Mouse (Mus musculus) CH12.LX (cell line): ENCODE data around the gene BC049715. TPM values are rescaled to one million over a fixed set of nuclear protein-coding genes. Genes with fewer than 3 reads are reported as not detected.

ENCODE experiments used
- DNase-seq: peaks from one replicate; pipeline ENCODE4 v3.0.0-alpha.2; 2013; ENCODE audit errors: extremely low read depth
- H3K27ac ChIP-seq: 2 replicates; pipeline ENCODE4 v1.5.1; 2012; ENCODE audit warnings: low read depth, mild to moderate bottlenecking, control low read depth, moderate library complexity; ENCODE audit not compliant: insufficient read depth
- H3K27me3 ChIP-seq: replicated peaks from 2 replicates; pipeline ENCODE3; 2012; ENCODE audit warnings: inconsistent platforms
- H3K36me3 ChIP-seq, 2 experiments: replicated peaks in 1 of 2; 2 replicates each; pipeline versions ENCODE3 to v1.6.1; 2012; ENCODE audit warnings: inconsistent platforms in 1 of 2, low read length in 1 of 2, mild to moderate bottlenecking in 1 of 2, mixed read lengths in 1 of 2, moderate library complexity in 1 of 2; ENCODE audit not compliant: control insufficient read depth in 1 of 2, insufficient read depth in 1 of 2
- H3K4me1 ChIP-seq, 2 experiments: 2 replicates each; pipeline ENCODE4 v1.6.1; 2012; ENCODE audit warnings: inconsistent platforms in 1 of 2, moderate library complexity in 1 of 2; ENCODE audit not compliant: insufficient read depth in 2 of 2, control insufficient read depth in 1 of 2
- H3K4me2 ChIP-seq: 2 replicates; pipeline ENCODE4 v1.6.1; 2012; ENCODE audit warnings: low read depth, mild to moderate bottlenecking, control low read depth; ENCODE audit not compliant: poor library complexity, insufficient read depth, severe bottlenecking
- H3K4me3 ChIP-seq, 3 experiments: fragments of 150-350 bp in 1 of 3; sonication (generic) in 1 of 3; replicated peaks in 1 of 3; 2 replicates each; pipeline versions ENCODE3 to v1.5.1; 2011 to 2012; ENCODE audit warnings: low read depth in 2 of 3, low read length in 2 of 3, mild to moderate bottlenecking in 2 of 3, moderate library complexity in 2 of 3, control low read depth in 1 of 3, improper control_type of control experiment in 1 of 3, inconsistent platforms in 1 of 3, mixed read lengths in 1 of 3; ENCODE audit not compliant: poor library complexity in 1 of 3
- H3K79me2 ChIP-seq: replicated peaks from 2 replicates; pipeline ENCODE4 v1.6.1; 2012; ENCODE audit warnings: mild to moderate bottlenecking, moderate library complexity; ENCODE audit not compliant: control insufficient read depth, poor library complexity, insufficient read depth, severe bottlenecking; ENCODE audit errors: extremely low read depth
- H3K9ac ChIP-seq: 2 replicates; pipeline ENCODE4 v1.6.1; 2012; ENCODE audit warnings: low read depth, mild to moderate bottlenecking, control low read depth, moderate library complexity; ENCODE audit not compliant: insufficient read depth
- H3K9me3 ChIP-seq: replicated peaks from 2 replicates; pipeline ENCODE3; 2012; ENCODE audit warnings: low read length, inconsistent platforms, mixed read lengths
- BHLHE40 ChIP-seq: IDR thresholded peaks from 2 replicates; pipeline ENCODE4 v1.6.1; 2011; ENCODE audit warnings: mild to moderate bottlenecking, low read depth, low read length, improper control_type of control experiment
- CHD1 ChIP-seq: IDR thresholded peaks from 2 replicates; pipeline ENCODE4 v1.6.1; 2012; ENCODE audit warnings: low read depth, low read length, improper control_type of control experiment, inconsistent platforms
- E2F4 ChIP-seq: IDR thresholded peaks from 2 replicates; pipeline ENCODE4 v1.6.1; 2011; ENCODE audit warnings: low read depth, low read length, improper control_type of control experiment; ENCODE audit not compliant: insufficient replicate concordance
- ELF1 ChIP-seq: IDR thresholded peaks from 2 replicates; pipeline ENCODE4 v1.6.1; 2014; ENCODE audit warnings: low read depth, mild to moderate bottlenecking, inconsistent platforms, low read length, improper control_type of control experiment
- EP300 ChIP-seq: IDR thresholded peaks from 2 replicates; pipeline ENCODE4 v1.6.1; 2011; ENCODE audit warnings: low read length, improper control_type of control experiment
- ETS1 ChIP-seq: conservative IDR thresholded peaks from 2 replicates; pipeline ENCODE4 v1.6.1; 2012; ENCODE audit warnings: low read depth, mild to moderate bottlenecking, inconsistent platforms, low read length, improper control_type of control experiment, moderate library complexity
- GABPA ChIP-seq: IDR thresholded peaks from 2 replicates; pipeline ENCODE4 v1.6.1; 2012; ENCODE audit warnings: low read depth, low read length, improper control_type of control experiment, inconsistent platforms; ENCODE audit not compliant: insufficient replicate concordance
- IRF4 ChIP-seq: IDR thresholded peaks from 2 replicates; pipeline ENCODE4 v1.6.1; 2014; ENCODE audit warnings: low read depth, mild to moderate bottlenecking, inconsistent platforms, low read length, improper control_type of control experiment
- JUN ChIP-seq: IDR thresholded peaks from 2 replicates; pipeline ENCODE4 v1.6.1; 2011; ENCODE audit warnings: low read depth, mild to moderate bottlenecking, low read length, improper control_type of control experiment, moderate library complexity; ENCODE audit not compliant: insufficient read depth
- JUND ChIP-seq: conservative IDR thresholded peaks from 2 replicates; pipeline ENCODE4 v1.6.1; 2011; ENCODE audit warnings: low read depth, low read length, improper control_type of control experiment
- MAFK ChIP-seq: IDR thresholded peaks from 2 replicates; pipeline ENCODE4 v1.6.1; 2011; ENCODE audit warnings: low read length, improper control_type of control experiment; ENCODE audit not compliant: insufficient replicate concordance
- MAX ChIP-seq: IDR thresholded peaks from 2 replicates; pipeline ENCODE4 v1.6.1; 2011; ENCODE audit warnings: low read length, improper control_type of control experiment
- MXI1 ChIP-seq: IDR thresholded peaks from 2 replicates; pipeline ENCODE4 v1.6.1; 2011; ENCODE audit warnings: mild to moderate bottlenecking, low read depth, low read length, improper control_type of control experiment
- MYC ChIP-seq: IDR thresholded peaks from 2 replicates; pipeline ENCODE4 v1.6.1; 2011; ENCODE audit warnings: low read depth, mild to moderate bottlenecking, improper control_type of control experiment, low read length
- NRF1 ChIP-seq: IDR thresholded peaks from 2 replicates; pipeline ENCODE4 v1.6.1; 2014; ENCODE audit warnings: low read depth, mild to moderate bottlenecking, inconsistent platforms, low read length, improper control_type of control experiment, moderate library complexity
- POLR2A ChIP-seq: IDR thresholded peaks from 2 replicates; pipeline ENCODE4 v1.6.1; 2011; ENCODE audit warnings: low read depth, mild to moderate bottlenecking, improper control_type of control experiment, low read length
- RCOR1 ChIP-seq: conservative IDR thresholded peaks from 2 replicates; pipeline ENCODE4 v1.6.1; 2012; ENCODE audit warnings: low read depth, mild to moderate bottlenecking, inconsistent platforms, low read length, improper control_type of control experiment
- SIN3A ChIP-seq: IDR thresholded peaks from 2 replicates; pipeline ENCODE4 v1.6.1; 2012; ENCODE audit warnings: low read length, improper control_type of control experiment, inconsistent platforms
- SMC3 ChIP-seq: IDR thresholded peaks from 2 replicates; pipeline ENCODE4 v1.6.1; 2011; ENCODE audit warnings: low read depth, low read length, improper control_type of control experiment
- TBP ChIP-seq: conservative IDR thresholded peaks from 2 replicates; pipeline ENCODE4 v1.6.1; 2011; ENCODE audit warnings: low read depth, low read length, improper control_type of control experiment
- UBTF ChIP-seq: IDR thresholded peaks from 2 replicates; pipeline ENCODE4 v1.6.1; 2012; ENCODE audit warnings: low read depth, mild to moderate bottlenecking, inconsistent platforms, low read length, improper control_type of control experiment, moderate library complexity
- USF1 ChIP-seq: IDR thresholded peaks from 2 replicates; pipeline ENCODE4 v1.6.1; 2014; ENCODE audit warnings: low read depth, mild to moderate bottlenecking, inconsistent platforms, low read length, improper control_type of control experiment
- USF2 ChIP-seq: conservative IDR thresholded peaks from 2 replicates; pipeline ENCODE4 v1.6.1; 2011; ENCODE audit warnings: low read depth, low read length, improper control_type of control experiment
- ZKSCAN1 ChIP-seq: IDR thresholded peaks from 2 replicates; pipeline ENCODE4 v1.6.1; 2012; ENCODE audit warnings: low read depth, inconsistent platforms, low read length, improper control_type of control experiment, borderline replicate concordance
- ZMIZ1 ChIP-seq: IDR thresholded peaks from 2 replicates; pipeline ENCODE4 v1.6.1; 2012; ENCODE audit warnings: low read depth, mild to moderate bottlenecking, inconsistent platforms, low read length, improper control_type of control experiment
- ZNF384 ChIP-seq: IDR thresholded peaks from 2 replicates; pipeline ENCODE4 v1.6.1; 2012; ENCODE audit warnings: low read depth, low read length, improper control_type of control experiment, inconsistent platforms
- dilution Hi-C: fragments of 300-500 bp; cut with MboI; formaldehyde crosslinking; loops from 2 replicates; pipeline ENCODE4 v1.14.3; 2020; ENCODE audit warnings: low sequenced_read_pairs; ENCODE audit not compliant: extremely low pct_unique_long_range_greater_than_20kb, extremely low pct_ligation_motif_present
- in situ Hi-C: fragments of 300-500 bp; cut with MboI; formaldehyde crosslinking; loops from 3 replicates; pipeline ENCODE4 v1.14.3; 2019; ENCODE audit warnings: low sequenced_read_pairs, low pct_ligation_motif_present, low pct_unique_long_range_greater_than_20kb, mixed read lengths
- polyA plus RNA-seq: library from polyadenylated mRNA; unstranded; fragments of >175 nt; gene quantifications from 2 replicates; pipeline ENCODE4 v1.2.1, GENCODE M21; 2012; ENCODE audit warnings: low read depth; ENCODE audit not compliant: insufficient read length
- total RNA-seq, 2 experiments: library from RNA; depleted of rRNA; stranded (reverse); fragments of 300-350 nt in 1 of 2; fragments of >200 nt in 1 of 2; gene quantifications; 2 replicates each; pipeline ENCODE4 v1.2.3; 2012 to 2014

Gene BC049715
- total and polyA plus RNA-seq, 3 experiments = 8.8 to 13.5 (median 9.9) TPM

- peak; percentile 69 for DNase-seq
- dilution Hi-C loops = no loop called here
- Histone ChIP-seq H3K4me3 (peak overlapping the region in 2 of 3 experiments; percentile 1 to 56), H3K4me1 (peaks cover 2 to 35% of the 10 kb centered on the region in 2 experiments; a peak in 2 of 4 replicates), H3K4me2 (peak overlapping the region; percentile 95), H3K9me3 (no peaks in the 10 kb centered on the region), H3K27me3 (no peaks in the 10 kb centered on the region), H3K27ac (peak overlapping the region; percentile 100), H3K79me2 (no peaks in the 10 kb centered on the region; the same call in 1 of the 2 replicates), H3K9ac (peak overlapping the region; percentile 78), H3K36me3 (no peaks in the 10 kb centered on the region)
- TF ChIP-seq ZMIZ1 (no peak), UBTF (no peak), NRF1 (no peak), EP300 (peak; percentile 79), E2F4 (no peak), BHLHE40 (peak; percentile 12; the same call in 1 of the 2 replicates), ZKSCAN1 (no peak), GABPA (no peak), MYC (peak; percentile 96), JUN (peak; percentile 49; the same call in 1 of the 2 replicates), RCOR1 (no peak), CHD1 (no peak), SIN3A (peak; percentile 69; the same call in 1 of the 2 replicates), MAX (peak; percentile 84), USF2 (no peak), ELF1 (peak; percentile 68), ZNF384 (no peak), MAFK (no peak), JUND (peak; percentile 88), POLR2A (peak; percentile 16; the same call in 1 of the 2 replicates), MXI1 (peak; percentile 94), TBP (no peak), SMC3 (no peak), IRF4 (peak; percentile 81), USF1 (no peak), ETS1 (peak; percentile 37; the same call in 1 of the 2 replicates)
- in situ Hi-C loops = no loop called here
These were observed 24.2 kb upstream of the BC049715 start for GRCm38 (mm10) chr6:136803093-136803738.
